Mouse (Mus musculus): ENCODE measurements around the gene Tnfrsf13b.
"Not testable (repeated sequence)": the region's sequence is repeated elsewhere in the genome, so short reads cannot be mapped to it uniquely, and the experiment has no call there.

Gene Tnfrsf13b

DNA sequence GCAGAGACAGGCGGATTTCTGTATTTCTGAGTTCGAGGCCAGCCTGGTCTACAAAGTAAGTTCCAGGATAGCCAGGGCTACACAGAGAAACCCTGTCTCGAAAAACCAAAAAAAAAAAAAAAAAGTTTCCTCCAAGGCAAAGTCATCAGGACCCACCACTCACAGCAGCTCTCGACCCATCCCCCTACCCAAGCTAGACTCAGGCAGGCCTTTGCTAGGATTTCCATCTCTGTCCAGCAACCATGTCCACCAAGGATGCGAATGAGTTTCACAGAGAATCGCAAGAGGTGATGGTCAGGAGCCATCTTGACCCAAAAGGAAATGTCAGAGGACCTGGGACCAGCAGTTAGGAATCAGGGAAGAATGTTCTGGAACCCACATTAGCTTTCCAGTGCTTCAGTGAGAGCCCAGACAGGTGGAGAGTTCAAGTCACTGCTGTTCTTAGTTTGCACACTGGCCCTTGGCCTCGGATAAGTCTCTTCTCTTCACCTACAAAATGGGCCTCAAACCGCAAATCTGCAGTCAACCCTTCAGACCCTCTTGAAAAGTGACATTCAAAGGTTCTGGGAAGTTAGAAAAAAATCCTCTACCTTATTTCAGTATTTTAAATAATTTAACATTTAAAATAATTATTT is 983 bp downstream of the Tnfrsf13b start:
- DNase-seq (ENCODE audit: low spot score), result no peak

DNA sequence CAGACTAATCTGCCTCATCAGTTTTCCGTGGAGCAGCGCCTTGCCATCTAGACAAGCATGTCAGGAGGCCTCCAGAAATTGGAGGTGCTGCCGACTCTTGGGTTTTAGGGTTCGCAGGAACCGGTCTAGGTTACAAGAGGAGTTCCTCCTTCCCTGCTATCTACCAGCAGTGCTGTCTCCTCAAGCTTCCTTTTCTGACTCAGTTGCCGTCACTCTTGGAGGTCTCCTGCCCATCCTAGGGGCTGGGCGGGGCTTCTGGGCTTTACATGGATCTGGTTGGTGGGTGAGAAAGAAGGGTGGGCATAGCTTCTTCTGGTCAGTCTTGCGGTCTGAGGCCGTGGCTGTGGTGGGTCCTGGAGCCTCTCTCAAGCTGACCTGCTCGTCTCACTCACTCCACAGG is 2.8 kb downstream of the Tnfrsf13b start:
- DNase-seq (ENCODE audit: low spot score), result no peak

DNA sequence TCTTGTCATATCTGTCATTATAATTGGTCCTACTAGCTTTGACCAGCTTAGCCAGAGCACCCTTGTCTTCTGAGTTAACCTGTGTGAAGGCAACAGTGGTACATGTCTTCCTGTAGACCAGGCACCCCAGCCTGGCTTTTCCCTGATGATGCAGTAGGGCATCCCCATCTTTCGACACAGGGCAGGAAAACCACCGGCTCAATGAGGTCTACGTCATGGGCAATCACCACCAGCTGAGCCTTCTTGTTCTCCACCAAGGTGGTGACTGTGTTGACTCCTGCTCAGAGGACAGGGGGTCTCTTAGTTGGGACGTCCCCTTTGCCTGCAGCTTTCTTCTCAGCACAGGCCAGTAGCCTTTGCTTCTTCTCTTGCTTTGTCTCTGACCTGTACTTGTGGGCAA is 4.1 kb downstream of the Tnfrsf13b start:
- DNase-seq (ENCODE audit: low spot score), result not testable (repeated sequence)

DNA sequence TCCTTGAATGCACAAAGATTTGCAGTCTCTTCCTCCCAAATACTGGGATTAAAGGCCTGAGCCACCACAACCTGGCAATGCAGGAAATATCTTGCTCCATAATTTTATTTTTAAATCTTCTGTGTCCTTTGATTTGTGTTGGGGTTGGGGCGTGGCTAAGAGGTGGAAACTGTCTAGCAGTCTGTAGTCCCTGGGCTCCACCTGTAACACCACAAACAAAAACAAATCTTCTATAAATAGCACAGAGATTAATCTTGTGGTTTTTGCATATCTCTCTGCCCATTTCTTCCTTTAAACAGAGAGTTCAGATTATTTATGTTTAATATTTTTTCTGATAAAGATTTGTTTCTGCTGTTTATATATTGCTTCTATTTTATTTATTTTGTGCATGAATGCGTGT is 6.4 kb downstream of the Tnfrsf13b start:
- no peak for DNase-seq (ENCODE audit: low spot score)

DNA sequence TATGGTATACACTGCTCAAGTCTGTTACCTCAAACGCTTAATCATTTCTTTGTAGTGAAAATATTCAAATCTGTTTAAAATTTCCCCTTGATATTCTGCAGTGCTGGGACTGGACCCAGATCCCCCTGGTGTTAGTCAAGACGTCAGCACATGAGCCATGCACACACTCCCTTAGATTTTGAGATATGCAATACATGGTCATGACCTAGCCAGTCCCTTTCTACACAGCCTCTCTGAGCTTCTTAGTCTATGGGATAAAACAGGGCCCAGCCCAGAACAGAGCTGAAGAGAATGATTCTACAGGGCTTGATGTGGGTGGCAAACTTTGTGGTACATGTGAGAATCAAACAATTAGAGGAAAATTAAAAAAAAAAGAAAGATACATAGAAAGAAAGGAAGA is 15.1 kb downstream of the Tnfrsf13b start:
- DNase-seq (ENCODE audit: low spot score), result no peak

DNA sequence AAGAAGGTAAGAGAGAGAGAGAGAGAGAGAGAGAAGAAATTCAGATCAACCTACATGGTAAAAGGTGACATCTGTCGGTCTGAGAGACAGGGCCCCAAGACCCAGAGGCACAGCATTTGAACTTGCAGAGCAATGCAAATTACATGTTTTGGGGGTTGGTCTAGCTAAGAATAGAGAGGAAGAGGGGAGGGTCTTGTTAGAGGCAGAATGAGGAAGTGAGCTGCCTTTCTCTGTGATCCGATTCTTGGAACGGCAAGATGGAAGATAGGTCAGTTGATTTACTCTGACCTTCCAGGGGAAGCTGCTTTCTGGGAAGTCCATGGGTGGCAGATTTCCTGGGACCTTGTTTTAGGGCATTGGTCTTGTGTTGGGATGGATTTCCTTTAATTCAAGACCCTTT is 15.7 kb downstream of the Tnfrsf13b start:
- DNase-seq (ENCODE audit: low spot score), result no peak

DNA sequence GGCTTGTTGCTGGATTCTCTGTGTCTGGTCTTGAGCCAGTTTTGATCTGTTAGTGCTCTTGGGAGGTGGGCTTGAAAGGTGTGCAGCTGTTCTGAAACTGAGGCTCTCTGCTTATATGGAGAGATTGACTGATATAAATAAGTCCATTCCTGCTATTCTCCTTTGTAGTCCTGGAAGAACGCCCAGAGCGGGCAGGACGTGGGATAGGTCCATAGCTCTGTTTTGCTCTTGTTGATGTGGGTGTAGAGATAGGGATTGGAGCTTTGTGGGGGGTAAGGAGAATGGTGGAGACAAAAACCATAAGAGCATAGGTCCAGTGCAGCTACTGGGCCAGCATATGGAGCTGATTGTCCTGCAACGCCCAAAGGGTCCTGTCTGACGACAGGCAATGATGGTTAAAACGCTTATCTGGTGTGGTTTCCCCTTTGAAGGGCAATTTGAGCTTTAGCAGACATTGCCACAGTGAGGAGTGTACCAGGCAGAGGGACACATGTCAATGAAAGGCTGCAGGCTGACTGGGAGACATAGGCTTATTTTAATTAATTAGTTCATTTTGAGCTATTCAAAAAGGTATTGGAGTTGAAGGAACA is 16.5 kb downstream of the Tnfrsf13b start:
- no peak for DNase-seq (ENCODE audit: low spot score)

DNA sequence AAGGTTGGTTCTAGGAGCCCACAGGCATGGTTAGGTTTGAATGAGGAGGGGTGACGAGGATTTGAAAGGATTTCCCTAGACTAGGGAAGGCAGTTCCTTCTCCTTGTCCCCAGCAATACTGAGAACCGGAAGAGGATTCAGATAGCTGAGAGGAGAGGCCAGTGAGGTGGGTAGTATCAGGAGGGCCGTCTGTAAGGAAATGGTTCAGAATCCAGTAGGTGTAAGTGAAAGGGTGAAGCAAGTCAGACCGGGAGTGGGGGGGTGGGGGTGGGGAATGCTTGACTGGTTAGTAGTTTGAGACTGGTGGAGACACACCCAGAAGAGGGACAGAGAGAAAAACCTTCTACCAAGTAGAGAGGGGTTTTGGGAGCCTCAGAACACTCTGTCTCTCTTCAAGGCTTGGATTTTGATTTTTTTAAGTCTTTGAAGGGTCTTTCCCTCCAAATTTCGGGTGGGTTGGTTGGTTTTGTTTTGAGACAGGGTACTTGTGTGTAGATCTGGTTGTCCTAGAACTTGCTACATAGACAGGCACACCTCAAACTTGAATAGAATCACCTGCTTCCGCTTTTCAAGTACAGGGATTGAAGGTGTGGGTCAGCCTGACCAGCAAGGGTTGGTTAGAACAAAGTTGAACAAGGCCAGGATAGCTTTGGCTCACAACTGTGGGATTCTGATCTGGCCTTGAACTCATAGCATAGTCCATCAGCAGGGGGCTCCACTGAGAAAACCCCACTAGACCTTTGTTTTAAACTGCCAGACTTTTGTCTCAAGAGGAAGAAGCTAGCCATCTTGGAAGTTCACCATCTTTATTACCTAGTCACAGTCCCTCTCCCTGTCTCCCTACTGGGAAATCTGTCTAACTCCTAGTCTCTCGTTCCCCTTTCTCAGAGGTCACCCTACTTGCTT is 17.3 kb downstream of the Tnfrsf13b start:
- no peak for DNase-seq (ENCODE audit: low spot score)

DNA sequence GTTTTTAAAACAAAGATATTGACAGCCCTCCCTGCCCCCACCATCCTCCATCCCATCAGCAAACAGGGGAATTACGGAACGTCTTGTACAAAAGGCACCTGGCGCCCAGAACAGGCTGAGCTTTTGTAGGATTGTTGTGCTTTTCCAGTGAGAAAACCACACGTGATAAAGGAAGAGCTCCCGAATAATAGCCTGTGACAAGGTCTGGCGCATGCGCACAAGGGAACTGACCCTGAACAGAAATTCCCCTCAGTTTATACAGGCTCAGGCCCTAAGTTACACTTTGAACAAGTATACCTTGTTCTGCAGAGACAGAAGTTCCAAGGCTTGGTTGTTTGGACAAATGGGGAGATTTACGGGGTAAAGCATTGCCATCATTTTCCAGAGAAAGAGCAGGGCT is 19.0 kb downstream of the Tnfrsf13b start:
- DNase-seq (ENCODE audit: low spot score), result peak; percentile 26

DNA sequence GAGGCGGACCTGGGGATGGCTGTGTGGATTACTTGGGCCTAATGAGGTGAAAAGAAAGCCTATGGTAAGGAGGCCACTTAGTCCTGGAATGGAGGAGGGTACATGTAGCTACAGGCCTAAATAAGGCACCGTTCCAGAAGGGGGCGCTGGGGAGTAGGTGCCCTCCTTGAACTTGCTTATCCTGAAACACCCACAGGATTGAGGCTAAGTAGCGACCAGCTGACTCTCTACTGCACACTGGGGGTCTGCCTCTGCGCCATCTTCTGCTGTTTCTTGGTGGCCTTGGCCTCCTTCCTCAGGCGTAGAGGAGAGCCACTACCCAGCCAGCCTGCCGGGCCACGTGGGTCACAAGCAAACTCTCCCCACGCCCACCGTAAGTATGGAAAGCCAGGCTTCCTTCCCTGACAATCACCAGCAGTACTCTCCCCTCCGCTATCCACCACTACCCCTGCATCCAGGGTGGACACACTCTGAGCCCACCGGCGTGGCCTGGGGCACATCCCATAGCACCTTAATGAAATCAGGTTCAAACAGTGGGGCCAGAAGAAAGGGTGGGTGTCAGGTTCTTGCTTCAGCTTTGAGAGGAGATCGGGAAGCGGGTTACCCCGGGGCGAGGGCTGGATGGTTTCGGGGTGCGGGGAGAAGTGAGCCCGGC is 20.2 kb downstream of the Tnfrsf13b start:
- no peak for DNase-seq (ENCODE audit: low spot score)

DNA sequence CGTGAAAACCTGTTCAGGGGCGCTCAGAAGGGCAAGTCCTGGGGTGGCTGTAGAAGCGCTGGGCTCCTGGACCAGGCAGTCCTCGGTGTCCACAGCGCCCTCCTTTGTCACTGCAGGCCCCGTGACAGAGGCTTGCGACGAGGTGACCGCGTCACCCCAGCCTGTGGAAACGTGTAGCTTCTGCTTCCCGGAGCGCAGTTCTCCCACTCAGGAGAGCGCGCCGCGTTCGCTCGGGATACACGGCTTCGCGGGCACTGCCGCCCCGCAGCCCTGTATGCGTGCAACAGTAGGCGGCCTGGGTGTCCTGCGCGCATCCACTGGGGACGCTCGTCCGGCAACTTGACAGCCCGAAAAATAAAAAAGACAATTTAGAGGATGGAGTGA is 20.7 kb downstream of the Tnfrsf13b start:
- no peak for DNase-seq (ENCODE audit: low spot score)

DNA sequence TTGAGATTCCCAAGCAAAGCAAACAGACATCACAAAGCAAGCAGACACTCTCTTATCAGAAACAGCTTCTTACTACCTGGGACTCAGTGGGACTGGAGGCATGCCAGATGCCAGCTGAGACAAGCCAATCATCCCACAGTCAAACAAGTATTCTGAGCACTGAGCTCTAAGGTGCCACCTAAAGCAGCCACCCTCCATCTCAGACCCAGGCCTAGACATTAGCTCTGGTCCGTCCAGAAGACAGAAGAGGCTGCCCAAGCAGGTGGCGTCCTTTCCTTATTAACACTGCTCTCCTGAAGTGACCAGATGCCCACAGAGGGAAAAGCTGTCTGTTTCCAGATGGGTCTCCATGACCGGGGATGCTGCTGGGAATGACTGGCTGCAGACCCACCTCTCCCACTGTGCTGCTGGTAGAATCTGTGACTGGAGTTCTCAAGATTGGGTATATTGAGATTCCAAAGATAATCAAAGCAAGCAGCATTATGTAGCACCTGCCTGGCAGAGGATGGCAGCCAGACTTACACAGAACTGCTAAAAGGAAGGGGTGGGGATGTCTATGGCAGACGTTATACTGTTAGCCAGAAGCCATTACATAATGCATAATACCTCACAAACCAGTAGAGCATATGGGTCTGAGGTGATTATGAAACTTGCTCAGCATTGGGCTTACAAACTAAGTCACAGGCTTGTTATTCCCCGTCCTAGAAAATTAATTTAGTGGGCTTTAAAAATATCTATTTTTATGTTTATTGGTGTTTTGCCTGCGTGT is 23.9 kb downstream of the Tnfrsf13b start:
- DNase-seq (ENCODE audit: low spot score), result no peak

DNA sequence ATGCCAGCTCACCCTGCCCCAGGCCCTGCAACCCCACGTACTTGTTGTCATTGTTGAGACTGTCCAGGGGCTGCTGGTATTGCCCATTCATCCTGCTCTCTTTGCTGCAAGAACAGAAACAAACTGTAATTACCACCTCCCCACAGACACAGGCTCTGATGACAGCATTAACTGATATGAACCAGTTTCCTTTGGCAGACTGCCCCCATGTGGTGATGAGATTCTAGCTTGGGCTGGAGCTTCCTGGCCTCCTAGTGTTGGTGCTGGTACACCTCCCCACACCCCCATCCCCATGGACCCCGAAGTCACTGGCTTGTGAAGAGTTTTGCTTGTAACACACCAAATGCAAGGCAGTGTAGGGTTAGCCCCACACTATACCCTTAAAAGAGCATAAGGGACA is 29.2 kb downstream of the Tnfrsf13b start:
- DNase-seq (ENCODE audit: low spot score), result no peak

DNA sequence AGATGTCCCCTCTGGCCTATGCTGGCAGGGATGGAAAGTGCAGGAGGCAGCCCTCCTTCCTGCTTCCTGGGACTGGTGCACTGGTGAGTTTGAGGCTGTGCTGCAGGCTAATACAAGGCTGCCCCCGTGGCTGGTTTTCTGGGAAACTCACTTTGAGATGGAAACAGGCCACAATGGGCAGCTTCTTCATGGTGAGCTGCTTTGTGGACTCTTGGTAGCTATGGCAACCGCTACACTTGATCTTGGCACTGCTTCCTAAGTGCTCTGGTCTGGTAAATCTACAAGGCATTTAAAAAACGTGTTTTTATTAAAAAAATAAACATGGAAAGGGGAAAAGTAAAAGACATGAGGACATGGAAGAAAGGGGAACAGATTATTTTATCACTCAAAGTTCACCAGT is 31.6 kb downstream of the Tnfrsf13b start:
- no peak for DNase-seq (ENCODE audit: low spot score)

DNA sequence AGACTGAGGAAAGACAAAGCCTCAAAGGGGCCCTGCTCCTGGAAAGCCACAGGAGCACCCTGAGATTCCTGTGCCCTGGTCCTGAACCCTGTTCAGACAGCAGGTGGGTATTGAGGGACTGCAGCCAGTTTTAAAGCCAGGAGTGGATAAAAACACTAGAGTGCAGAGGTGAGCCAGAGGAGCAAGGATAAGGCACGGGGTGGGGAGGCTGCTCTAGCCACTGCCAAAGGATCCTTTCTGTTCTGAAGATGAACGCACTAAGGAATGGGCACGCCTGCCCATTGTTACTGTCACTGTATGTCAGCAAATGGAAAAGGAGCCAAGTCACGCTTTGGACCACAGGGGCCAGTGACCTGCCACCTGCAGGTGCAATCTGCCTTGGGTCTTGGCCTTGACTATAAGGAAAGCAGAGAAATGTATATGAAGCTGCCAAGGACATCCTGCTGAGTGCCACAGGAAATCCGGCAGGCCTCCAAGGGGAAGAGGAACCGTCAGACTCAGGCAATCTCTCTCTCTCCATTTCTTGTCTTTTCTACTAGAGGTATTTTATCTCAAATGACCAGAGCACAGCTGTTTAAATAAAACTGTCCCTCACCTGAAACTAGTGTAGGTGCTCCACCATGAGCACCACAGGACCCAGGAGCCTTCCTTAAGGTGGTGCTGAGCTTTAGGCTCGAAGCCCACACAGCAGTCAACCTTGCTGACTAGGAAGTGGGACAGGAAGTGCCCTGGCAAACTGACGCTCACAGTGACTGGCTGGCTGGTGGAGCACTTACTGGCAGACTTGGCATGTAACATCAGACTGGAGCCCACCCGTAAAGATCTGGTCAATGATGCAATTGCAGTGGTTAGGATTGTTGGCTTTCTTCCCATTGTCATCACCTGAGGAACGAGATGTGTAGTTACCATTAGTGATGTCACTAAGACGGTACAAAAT is 33.5 kb downstream of the Tnfrsf13b start:
- DNase-seq (ENCODE audit: low spot score), result no peak

DNA sequence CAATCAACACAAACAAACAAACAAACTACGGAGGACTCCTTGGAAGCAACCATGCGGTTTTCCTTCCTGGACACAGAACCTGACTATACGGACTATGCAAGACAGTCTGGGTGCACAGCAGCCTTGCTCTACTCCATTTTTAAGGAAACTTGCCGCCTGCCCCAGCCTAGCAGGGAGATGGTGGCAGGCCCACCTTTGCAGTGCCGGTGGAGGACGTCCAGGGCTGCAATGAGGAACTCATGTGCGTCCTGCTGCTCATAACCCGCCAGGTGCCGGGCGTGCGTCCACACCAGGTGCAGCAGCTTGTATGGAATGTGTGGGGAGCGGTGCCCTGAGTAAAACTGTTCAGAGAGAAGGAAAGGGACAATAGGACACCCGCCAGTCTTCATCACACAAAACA is 34.6 kb downstream of the Tnfrsf13b start:
- DNase-seq (ENCODE audit: low spot score), result no peak

DNA sequence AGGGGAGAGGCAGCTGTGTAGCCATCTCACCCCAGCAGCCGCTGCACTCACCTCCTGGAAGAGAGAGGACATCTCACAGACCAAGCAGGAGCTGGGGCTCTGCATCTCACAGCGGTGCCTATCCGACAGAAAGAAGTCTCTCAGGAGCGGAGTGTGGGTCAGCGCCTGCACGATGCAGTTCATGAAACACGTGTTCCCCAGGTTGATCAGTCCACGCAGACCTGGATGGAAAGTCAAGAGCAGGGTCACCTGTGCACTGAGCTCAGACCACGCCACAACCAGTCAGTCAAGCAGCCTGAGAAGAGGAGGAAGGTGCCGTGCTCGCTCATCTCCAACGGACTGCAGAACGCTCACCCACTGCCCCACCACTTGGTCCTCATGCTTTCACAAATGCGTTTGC is 36.2 kb downstream of the Tnfrsf13b start:
- no peak for DNase-seq (ENCODE audit: low spot score)

DNA sequence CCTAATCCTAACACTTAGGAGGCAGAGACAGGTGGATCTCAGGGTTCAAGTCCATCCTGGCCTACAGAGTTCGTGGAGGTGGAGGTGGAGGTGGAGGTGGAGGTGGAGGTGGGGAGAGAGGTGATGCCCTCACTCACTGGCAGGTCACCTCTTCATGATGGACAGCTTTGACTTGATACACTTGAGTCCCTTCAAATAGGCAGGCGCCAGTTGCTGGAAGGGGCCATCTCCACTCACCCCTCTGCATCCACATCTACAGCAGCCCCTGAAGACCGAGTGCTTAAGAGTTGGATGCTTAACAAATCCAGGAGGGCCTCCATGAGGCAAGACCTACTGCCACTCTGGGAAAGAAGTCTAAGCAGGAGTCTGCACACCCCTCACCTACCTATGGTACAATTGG is 36.8 kb downstream of the Tnfrsf13b start:
- no peak for DNase-seq (ENCODE audit: low spot score)

DNA sequence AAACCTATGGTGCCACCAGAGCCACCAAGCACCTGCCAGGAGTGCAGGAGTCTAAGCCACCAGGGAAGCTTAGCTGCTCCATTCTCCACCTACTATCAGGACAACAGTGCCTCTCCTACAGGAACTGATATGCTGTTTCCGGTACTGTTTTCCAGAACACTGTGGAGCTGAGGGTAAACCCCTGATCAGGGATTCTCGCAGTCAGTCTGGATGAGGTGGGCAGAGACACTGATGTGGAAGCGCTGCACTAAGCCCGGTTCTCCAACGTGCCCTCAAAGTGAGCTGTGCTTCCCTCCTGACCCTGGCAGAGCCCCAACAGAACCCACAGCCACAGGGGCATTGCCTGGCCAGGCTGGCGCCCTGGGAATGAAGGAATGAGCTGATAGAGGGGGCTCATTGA is 37.8 kb downstream of the Tnfrsf13b start:
- DNase-seq (ENCODE audit: low spot score), result no peak

DNA sequence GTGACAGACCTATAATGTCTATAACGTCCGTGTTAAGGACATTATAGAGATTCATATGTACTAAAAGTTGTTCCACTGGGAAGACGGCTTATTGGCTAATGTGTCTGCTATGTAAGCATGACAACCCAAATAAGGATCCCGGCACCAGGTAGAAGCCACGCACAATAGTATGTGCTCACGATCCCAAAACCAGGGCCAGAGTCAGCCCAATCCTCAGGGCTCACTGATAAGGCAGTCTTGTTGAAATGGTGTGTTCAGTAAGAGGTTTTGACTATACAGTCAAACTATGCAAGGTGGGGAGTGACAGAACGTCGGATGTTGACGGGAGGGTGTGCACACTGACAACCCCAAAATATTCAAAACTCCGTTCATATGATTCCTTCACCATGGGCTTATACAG is 38.3 kb downstream of the Tnfrsf13b start:
- no peak for DNase-seq (ENCODE audit: low spot score)

DNA sequence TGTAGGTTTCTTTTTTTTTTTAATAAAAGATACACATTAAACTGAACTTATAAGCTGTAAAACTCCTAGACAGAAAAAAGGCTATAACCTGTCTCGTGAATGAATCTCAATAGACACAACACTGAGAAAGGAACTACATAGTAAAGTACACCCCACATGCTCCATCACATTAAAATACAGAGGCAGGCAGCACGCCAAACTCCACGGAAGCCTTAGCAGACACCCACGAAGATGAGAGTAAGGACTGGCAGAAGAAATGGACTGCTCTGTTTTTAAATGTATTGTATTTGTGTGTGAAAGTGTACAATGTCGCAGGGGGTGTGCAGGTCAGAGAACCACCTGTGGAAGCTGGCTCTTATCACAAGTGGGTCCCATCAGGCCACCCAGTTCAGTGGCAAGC is 43.6 kb downstream of the Tnfrsf13b start:
- no peak for DNase-seq (ENCODE audit: low spot score)

Data from ovary, adult 18-20 months (tissue).